Mouse (Mus musculus) midbrain, embryonic 11.5 days (tissue): Measurements from ENCODE around the gene Brip1. TPM values are rescaled to one million over a fixed set of nuclear protein-coding genes. Genes with fewer than 3 reads are reported as not detected.

ENCODE experiments used
- ATAC-seq: fragments of 200-750 bp; cut with Nextera tagmentation; 2 replicates; pipeline ENCODE4 v1.8.0; 2017; ENCODE audit warnings: moderate TSS enrichment, moderate library complexity; ENCODE audit not compliant: low FRiP score
- DNase-seq: peaks from one replicate; pipeline ENCODE4 v3.0.0; 2015; ENCODE audit warnings: low spot score; ENCODE audit errors: missing footprints
- H3K27ac ChIP-seq: fragments of 300-500 bp; sonication (generic); 2 replicates; pipeline ENCODE4 v1.5.1; 2014; ENCODE audit warnings: low read depth, low read length
- H3K27me3 ChIP-seq: fragments of 300-500 bp; sonication (generic); 2 replicates; pipeline ENCODE4 v1.6.1; 2014; ENCODE audit warnings: mild to moderate bottlenecking, low read length, moderate library complexity, mixed read lengths; ENCODE audit not compliant: control insufficient read depth, insufficient read depth
- H3K36me3 ChIP-seq: fragments of 300-500 bp; sonication (generic); 2 replicates; pipeline ENCODE4 v1.6.1; 2014; ENCODE audit warnings: mild to moderate bottlenecking, low read length, moderate library complexity, mixed read lengths; ENCODE audit not compliant: control insufficient read depth, insufficient read depth
- H3K4me1 ChIP-seq: fragments of 300-500 bp; sonication (generic); 2 replicates; pipeline ENCODE4 v1.6.1; 2014; ENCODE audit warnings: low read length; ENCODE audit not compliant: control insufficient read depth, insufficient read depth
- H3K4me2 ChIP-seq: fragments of 300-500 bp; sonication (generic); 2 replicates; pipeline ENCODE4 v1.6.1; 2014; ENCODE audit warnings: mild to moderate bottlenecking, moderate library complexity
- H3K4me3 ChIP-seq: fragments of 300-500 bp; sonication (generic); 2 replicates; pipeline ENCODE4 v1.5.1; 2014; ENCODE audit warnings: low read depth, low read length
- H3K9ac ChIP-seq: fragments of 300-500 bp; sonication (generic); 2 replicates; pipeline ENCODE4 v1.6.1; 2014; ENCODE audit warnings: low read length
- H3K9me3 ChIP-seq: fragments of 300-500 bp; sonication (generic); 2 replicates; pipeline ENCODE4 v1.6.1; 2016; ENCODE audit warnings: low read length; ENCODE audit not compliant: control insufficient read depth
- WGBS: fragments of 180-500 bp; shearing (Covaris S2); extraction: QIAGEN DNeasy Blood & Tissue Kit; methylation state at CpG from one replicate; pipeline ENCODE4 v1.1.7; 2014; 5-methylcytosine and 5-hydroxymethylcytosine counted together
- polyA plus RNA-seq: library from polyadenylated mRNA; unstranded; fragments of >200 nt; fragmentation: Nextera tagmentation; extraction: Ambion mirVana; gene quantifications from 2 replicates; pipeline ENCODE4 v1.2.1, GENCODE M21; 2014

Gene Brip1
- polyA plus RNA-seq, 1 experiment from 2014 or later: 10.2 TPM

DNA sequence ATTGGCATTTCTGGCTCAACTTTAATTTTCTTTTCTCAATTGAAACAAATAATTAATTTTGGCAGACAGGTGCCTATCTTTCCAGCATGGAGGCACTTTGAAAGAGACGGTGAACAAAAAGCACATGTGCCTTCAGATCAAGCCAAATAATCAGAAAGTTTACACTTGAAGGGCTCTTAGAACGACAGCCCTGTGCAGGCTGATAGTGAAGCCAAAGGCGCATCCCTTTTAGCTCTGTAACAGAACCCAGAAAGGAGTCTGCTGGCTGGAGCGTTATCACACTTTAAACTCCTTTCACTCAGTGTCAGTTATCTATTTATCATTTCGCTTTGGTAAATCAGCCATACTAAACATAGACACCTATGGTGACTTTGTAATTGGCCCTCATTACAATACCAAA lies 45.4 kb downstream of the Brip1 start:
- no peaks in the 10 kb centered on the region for H3K4me1 ChIP-seq
- no peak overlapping the region for H3K9ac ChIP-seq
- no peak overlapping the region for H3K4me2 ChIP-seq
- H3K27me3 ChIP-seq: no peaks in the 10 kb centered on the region
- no peak overlapping the region for H3K27ac ChIP-seq
- H3K36me3 ChIP-seq: no peaks in the 10 kb centered on the region
- DNase-seq (no peak), ATAC-seq (no peak)
- no peaks in the 10 kb centered on the region for H3K9me3 ChIP-seq
- 80% methylated on average over 5 of the region's 5 CpGs for whole genome bisulfite sequencing
- no peak overlapping the region for H3K4me3 ChIP-seq

DNA sequence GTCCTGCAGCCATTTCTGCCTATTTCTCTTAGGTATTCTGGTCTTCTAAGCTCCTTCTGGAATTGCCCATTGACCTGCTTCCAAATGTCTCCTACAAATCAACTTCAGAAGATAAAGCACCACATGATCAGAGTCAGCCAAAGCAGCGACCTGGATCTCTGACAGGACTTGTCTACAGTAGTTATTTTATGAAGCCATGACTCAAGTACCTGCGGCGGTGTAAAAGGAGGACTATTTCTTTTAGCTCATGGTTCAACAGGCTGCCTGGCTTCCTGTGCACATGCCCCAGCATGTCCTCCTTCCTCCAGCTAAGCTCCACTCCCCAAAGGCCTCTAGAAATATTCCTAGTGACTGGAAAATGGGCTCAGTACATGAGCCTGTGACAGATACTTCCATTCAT lies 69.7 kb downstream of the Brip1 start:
- Histone ChIP-seq H3K4me2 (no peak overlapping the region), H3K36me3 (no peaks in the 10 kb centered on the region), H3K4me3 (no peak overlapping the region), H3K9ac (no peak overlapping the region), H3K27ac (no peak overlapping the region), H3K27me3 (no peaks in the 10 kb centered on the region), H3K4me1 (no peaks in the 10 kb centered on the region), H3K9me3 (no peaks in the 10 kb centered on the region)
- ATAC-seq (no peak), DNase-seq (no peak)
- 93% methylated on average over 3 of the region's 3 CpGs for WGBS

DNA sequence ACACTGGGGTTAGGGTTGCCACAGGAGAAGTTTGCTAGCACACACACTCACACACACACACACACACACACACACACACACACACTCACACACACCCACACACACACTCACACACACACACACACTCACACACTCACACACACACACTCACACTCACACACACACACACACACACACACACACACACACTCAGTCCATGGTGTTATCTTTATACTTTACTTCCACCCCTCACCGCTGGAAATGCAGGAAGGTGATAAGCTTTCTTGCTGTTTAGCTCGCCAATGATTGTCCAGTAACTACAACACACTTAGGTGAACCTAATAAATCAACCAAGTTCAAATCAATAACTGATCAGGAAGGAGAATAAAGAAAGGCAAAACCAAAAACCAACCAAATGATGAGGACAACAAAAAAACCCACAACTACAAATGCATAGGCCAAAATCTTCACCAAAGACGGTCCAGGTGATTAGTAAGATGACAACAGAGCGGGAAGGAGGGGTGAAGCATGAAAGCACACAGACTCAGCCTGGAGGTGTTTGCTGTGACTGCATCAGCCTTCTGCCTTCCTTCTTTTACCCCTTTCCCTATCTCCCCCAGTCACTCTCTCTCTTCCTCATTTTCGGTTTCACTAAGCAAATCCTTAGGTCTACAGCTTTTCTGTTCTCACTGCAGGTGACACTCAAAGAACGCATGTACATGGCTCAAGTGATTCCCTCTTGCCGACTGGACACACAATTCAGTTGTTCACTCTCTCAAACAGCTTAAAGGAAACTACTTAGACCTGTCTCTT lies 83.7 kb downstream of the Brip1 start:
- no peaks in the 10 kb centered on the region for H3K9me3 ChIP-seq
- no peak for DNase-seq
- H3K27me3 ChIP-seq: no peaks in the 10 kb centered on the region
- no peak overlapping the region for H3K4me3 ChIP-seq
- H3K4me2 ChIP-seq: no peak overlapping the region
- no peak overlapping the region for H3K9ac ChIP-seq
- H3K4me1 ChIP-seq: no peaks in the 10 kb centered on the region
- WGBS: 87% methylated on average over 7 of the region's 7 CpGs
- no peaks in the 10 kb centered on the region for H3K36me3 ChIP-seq
- ATAC-seq: no peak
- no peak overlapping the region for H3K27ac ChIP-seq

DNA sequence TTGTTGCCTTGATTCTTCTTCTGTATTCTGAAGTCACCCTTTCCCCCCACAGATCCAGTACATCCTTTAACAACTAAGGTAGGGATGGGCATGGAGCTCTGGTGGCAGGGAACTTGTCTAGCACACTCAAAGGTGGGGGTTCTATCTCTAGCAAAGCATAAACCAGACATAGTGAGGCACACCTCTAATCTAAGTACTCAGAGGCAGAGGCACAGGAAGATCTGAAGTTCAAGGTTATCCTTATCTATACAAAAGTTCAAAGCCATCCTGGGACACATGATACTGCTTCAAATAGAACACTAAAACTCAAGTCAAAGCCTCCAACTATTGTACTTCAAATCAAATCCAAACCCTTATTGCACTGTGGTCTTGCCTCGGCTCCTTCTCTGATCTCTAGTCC lies 85.0 kb downstream of the Brip1 start:
- Histone ChIP-seq H3K4me3 (no peak overlapping the region), H3K4me1 (no peaks in the 10 kb centered on the region), H3K27ac (no peak overlapping the region), H3K9ac (no peak overlapping the region), H3K27me3 (no peaks in the 10 kb centered on the region), H3K36me3 (no peaks in the 10 kb centered on the region), H3K9me3 (no peaks in the 10 kb centered on the region), H3K4me2 (no peak overlapping the region)
- DNase-seq: no peak
- 95% methylated on average over 1 of the region's 1 CpGs for WGBS
- no peak for ATAC-seq

DNA sequence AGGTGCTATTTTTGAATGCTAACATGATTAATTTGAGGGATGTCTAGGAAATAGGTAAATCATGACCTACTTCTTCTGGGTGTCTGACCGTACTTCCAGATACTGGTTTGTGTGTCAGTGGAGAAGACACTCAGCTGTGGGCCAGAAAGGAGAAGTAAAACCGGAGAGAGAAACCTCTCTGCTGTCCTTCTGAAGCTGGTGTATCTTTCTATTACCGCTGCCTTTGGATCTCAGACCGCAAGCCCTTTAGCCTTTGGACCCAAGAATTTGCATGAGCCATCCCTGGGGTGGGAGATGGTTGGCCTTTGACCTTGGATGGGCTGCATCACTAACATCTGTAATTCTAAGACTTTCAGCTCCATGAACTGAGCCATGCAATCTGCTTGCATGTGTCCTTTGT lies 93.7 kb downstream of the Brip1 start:
- no peak for ATAC-seq
- Histone ChIP-seq H3K36me3 (no peaks in the 10 kb centered on the region), H3K4me2 (no peak overlapping the region), H3K27ac (no peak overlapping the region), H3K4me3 (no peak overlapping the region), H3K9ac (no peak overlapping the region), H3K4me1 (no peaks in the 10 kb centered on the region), H3K9me3 (no peaks in the 10 kb centered on the region), H3K27me3 (no peaks in the 10 kb centered on the region)
- WGBS: 91% methylated on average over 4 of the region's 4 CpGs
- DNase-seq: no peak

DNA sequence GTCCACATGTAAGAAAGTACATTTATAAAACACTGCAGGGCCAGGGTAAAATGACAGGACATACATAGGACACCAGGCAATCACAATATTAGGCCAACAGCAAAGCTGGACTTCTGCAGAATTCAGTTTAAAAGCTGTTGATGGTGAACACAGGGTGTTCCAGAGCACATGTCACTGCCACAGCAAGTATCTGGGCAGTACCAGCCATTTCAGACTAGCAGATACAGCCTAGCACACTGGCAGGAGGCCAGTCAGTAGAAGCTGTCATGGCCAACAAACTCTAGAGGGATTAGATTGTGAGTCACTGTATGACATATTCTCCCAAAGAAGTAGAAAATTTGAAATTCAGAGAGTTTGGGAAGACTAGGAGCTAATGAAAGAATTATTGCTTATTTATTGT lies 94.4 kb downstream of the Brip1 start:
- ATAC-seq (no peak), DNase-seq (no peak)
- no peak overlapping the region for H3K27ac ChIP-seq
- no peak overlapping the region for H3K4me2 ChIP-seq
- no peaks in the 10 kb centered on the region for H3K36me3 ChIP-seq
- no peaks in the 10 kb centered on the region for H3K4me1 ChIP-seq
- no peak overlapping the region for H3K9ac ChIP-seq
- no peaks in the 10 kb centered on the region for H3K27me3 ChIP-seq
- no peaks in the 10 kb centered on the region for H3K9me3 ChIP-seq
- H3K4me3 ChIP-seq: no peak overlapping the region

DNA sequence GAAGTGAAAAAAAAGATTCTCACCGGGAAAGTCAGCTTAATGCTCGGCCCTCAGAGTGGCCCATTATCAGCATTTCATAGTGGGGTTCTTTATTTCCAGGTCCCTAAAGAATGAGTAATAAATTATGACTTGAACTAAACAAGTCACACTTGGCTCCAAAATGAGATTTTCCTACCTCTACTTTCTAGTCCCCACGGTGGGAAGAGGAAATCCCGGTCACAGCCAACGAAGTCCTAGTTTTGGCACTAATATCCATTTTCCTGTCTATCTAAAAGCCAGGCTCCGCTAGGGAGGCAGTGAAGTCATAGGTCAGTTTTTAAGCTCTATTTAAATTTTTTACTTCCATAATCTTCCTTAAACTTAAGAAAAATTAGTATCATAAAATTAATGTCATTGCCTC lies 99.8 kb downstream of the Brip1 start:
- H3K4me3 ChIP-seq: no peak overlapping the region
- 91% methylated on average over 6 of the region's 6 CpGs for WGBS
- no peak overlapping the region for H3K4me2 ChIP-seq
- ATAC-seq (no peak), DNase-seq (no peak)
- H3K27ac ChIP-seq: no peak overlapping the region
- H3K36me3 ChIP-seq: no peaks in the 10 kb centered on the region
- no peaks in the 10 kb centered on the region for H3K9me3 ChIP-seq
- no peaks in the 10 kb centered on the region for H3K27me3 ChIP-seq
- no peak overlapping the region for H3K9ac ChIP-seq
- H3K4me1 ChIP-seq: no peaks in the 10 kb centered on the region

DNA sequence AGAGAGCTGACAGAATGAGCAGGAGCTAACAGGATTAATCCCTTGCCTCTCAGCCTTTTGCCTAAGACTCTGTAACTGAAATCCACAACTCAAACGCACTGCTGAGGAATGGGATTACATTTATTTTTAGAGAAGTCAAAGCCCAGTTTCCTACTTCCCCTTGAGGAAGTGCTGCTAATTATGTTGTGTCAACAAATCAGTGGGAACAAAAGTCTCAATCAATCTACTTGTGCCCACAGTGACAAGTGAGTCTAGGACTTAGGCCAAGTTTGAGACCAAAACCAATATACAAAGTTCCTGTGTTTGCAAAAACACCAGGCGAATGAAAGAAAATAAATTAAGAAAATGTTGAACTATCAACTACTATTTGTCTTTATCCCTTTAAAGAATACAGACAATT lies 101.7 kb downstream of the Brip1 start:
- no peak overlapping the region for H3K27ac ChIP-seq
- no peak overlapping the region for H3K9ac ChIP-seq
- ATAC-seq (no peak), DNase-seq (no peak)
- H3K4me2 ChIP-seq: no peak overlapping the region
- no peak overlapping the region for H3K4me3 ChIP-seq
- no peaks in the 10 kb centered on the region for H3K9me3 ChIP-seq
- no peaks in the 10 kb centered on the region for H3K36me3 ChIP-seq
- no peaks in the 10 kb centered on the region for H3K4me1 ChIP-seq
- WGBS: 68% methylated on average over 2 of the region's 2 CpGs
- H3K27me3 ChIP-seq: no peaks in the 10 kb centered on the region

DNA sequence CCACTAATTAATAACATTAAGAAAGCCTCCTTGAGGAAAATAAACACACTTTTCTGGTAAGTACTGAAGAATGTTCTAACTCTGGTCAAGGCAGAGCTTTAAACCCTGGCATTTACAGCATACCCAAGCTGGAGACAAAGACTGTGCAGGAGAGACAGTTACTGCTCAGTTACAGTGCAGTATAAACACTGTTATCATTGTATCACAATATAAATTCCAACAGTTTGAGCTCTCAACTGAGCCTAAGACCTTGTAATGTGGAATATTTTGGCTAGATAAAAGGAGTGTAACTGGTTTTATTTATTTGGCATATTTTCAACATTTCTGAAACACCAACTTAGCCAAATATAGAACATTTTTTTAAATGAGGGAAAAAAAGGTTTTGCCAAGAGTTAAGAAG lies 112.2 kb downstream of the Brip1 start:
- H3K9ac ChIP-seq: no peak overlapping the region
- H3K36me3 ChIP-seq: no peaks in the 10 kb centered on the region
- H3K27me3 ChIP-seq: no peaks in the 10 kb centered on the region
- H3K4me3 ChIP-seq: no peak overlapping the region
- no peak for DNase-seq
- H3K4me1 ChIP-seq: no peaks in the 10 kb centered on the region
- H3K4me2 ChIP-seq: no peak overlapping the region
- no peak for ATAC-seq
- H3K27ac ChIP-seq: no peak overlapping the region
- no peaks in the 10 kb centered on the region for H3K9me3 ChIP-seq
